Mouse (Mus musculus): Measurements from ENCODE around the gene Gm8024.
"Not testable (repeated sequence)": the region's sequence is repeated elsewhere in the genome, so short reads cannot be mapped to it uniquely, and the experiment has no call there.

DNA sequence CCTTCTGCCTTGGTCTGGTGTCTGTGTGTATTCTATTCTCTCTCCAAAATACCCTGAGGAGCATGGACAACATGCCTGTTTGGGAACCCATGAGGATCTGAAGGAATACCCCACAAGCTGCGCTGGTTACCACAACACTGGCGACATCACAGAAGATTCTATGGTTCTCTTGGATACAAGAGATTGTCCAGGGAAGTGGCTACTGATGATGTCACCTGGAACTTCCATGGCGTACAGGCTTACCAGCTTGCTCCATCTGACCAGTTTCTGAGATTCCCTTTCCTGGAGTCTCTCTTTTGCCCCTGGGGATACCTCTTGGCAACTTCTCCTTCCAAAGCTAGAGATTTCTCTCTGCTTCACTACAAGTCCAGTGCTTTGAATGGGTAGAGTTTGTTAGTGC lies 21.8 kb downstream of the Gm8024 start, which contains the start of gene Gm8020:
- TF ChIP-seq GATA1 (IDR thresholded peaks at IDR 0.05; ENCODE audit: borderline replicate concordance, low read length); FLI1 (IDR thresholded peaks at IDR 0.05; ENCODE audit: low read length): not testable (repeated sequence)
